Mouse (Mus musculus): ENCODE data around the gene Kif6.

- TF ChIP-seq CTCF (IDR thresholded peaks at IDR 0.05; ENCODE audit: borderline replicate concordance, extremely low read depth, insufficient read depth, insufficient read length) (no peak), POLR2A (IDR thresholded peaks at IDR 0.05; ENCODE audit: borderline replicate concordance, extremely low read depth, insufficient read depth, insufficient read length, poor library complexity, severe bottlenecking) (no peak)
These were observed 164.1 kb downstream of the Kif6 start for GRCm38 (mm10) chr17:49779066-49779465.
